Mouse (Mus musculus) embryonic facial prominence, embryonic 14.5 days (tissue): ENCODE measurements around the gene Cwc25. TPM values are rescaled to one million over a fixed set of nuclear protein-coding genes. Genes with fewer than 3 reads are reported as not detected.

Experiments
- ATAC-seq: fragments of 200-750 bp; cut with Nextera tagmentation; 2 replicates; pipeline ENCODE4 v1.8.0; 2017; ENCODE audit warnings: low read depth, moderate number of reproducible peaks, moderate TSS enrichment
- DNase-seq: peaks from one replicate; pipeline ENCODE4 v3.0.0-alpha.2; 2015; ENCODE audit warnings: low spot score
- H3K27ac ChIP-seq: fragments of 300-500 bp; sonication (generic); replicated peaks from 2 replicates; pipeline ENCODE4 v1.5.1; 2014; ENCODE audit warnings: low read depth, mild to moderate bottlenecking, low read length, moderate library complexity
- H3K27me3 ChIP-seq: fragments of 300-500 bp; sonication (generic); replicated peaks from 2 replicates; pipeline ENCODE4 v1.6.1; 2014; ENCODE audit warnings: low read length; ENCODE audit not compliant: control insufficient read depth, insufficient read depth
- H3K36me3 ChIP-seq: fragments of 300-500 bp; sonication (generic); 2 replicates; pipeline ENCODE4 v1.6.1; 2014; ENCODE audit warnings: low read length, mixed read lengths; ENCODE audit not compliant: control insufficient read depth, insufficient read depth
- H3K4me1 ChIP-seq: fragments of 300-500 bp; sonication (generic); 2 replicates; pipeline ENCODE4 v1.6.1; 2014; ENCODE audit warnings: antibody characterized with exemption, low read length; ENCODE audit not compliant: control insufficient read depth, insufficient read depth
- H3K4me2 ChIP-seq: fragments of 300-500 bp; sonication (generic); 2 replicates; pipeline ENCODE4 v1.6.1; 2014; ENCODE audit warnings: low read depth, mild to moderate bottlenecking, low read length, moderate library complexity, mixed read lengths
- H3K4me3 ChIP-seq: fragments of 300-500 bp; sonication (generic); 2 replicates; pipeline ENCODE4 v1.5.1; 2014; ENCODE audit warnings: low read depth, mild to moderate bottlenecking, low read length
- H3K9ac ChIP-seq: fragments of 300-500 bp; sonication (generic); 2 replicates; pipeline ENCODE4 v1.6.1; 2014; ENCODE audit warnings: low read depth, mild to moderate bottlenecking, low read length, moderate library complexity, mixed read lengths
- H3K9me3 ChIP-seq: fragments of 300-500 bp; sonication (generic); 2 replicates; pipeline ENCODE4 v1.6.1; 2016; ENCODE audit warnings: low read length; ENCODE audit not compliant: control insufficient read depth
- WGBS: fragments of 180-500 bp; shearing (Covaris S2); extraction: QIAGEN DNeasy Blood & Tissue Kit; methylation state at CpG from one replicate; pipeline ENCODE4 v1.1.7; 2014; 5-methylcytosine and 5-hydroxymethylcytosine counted together
- polyA plus RNA-seq: library from polyadenylated mRNA; unstranded; fragments of >200 nt; fragmentation: Nextera tagmentation; extraction: Ambion mirVana; gene quantifications from 2 replicates; pipeline ENCODE4 v1.2.1, GENCODE M21; 2014

The Cwc25 gene
- polyA plus RNA-seq, 1 experiment from 2014 or later: 10.3 TPM

- peak overlapping the region; percentile 80 for H3K9ac ChIP-seq
- peak overlapping the region; percentile 79 for H3K4me3 ChIP-seq
- H3K4me1 ChIP-seq: peaks cover 10% of the 10 kb centered on the region
- H3K27ac ChIP-seq: peak overlapping the region; percentile 91
- peaks cover 38% of the 10 kb centered on the region for H3K36me3 ChIP-seq
- ATAC-seq (peak; percentile 97), DNase-seq (peak; percentile 100)
- no peaks in the 10 kb centered on the region for H3K27me3 ChIP-seq
- no peaks in the 10 kb centered on the region for H3K9me3 ChIP-seq
- peak overlapping the region; percentile 83 for H3K4me2 ChIP-seq
- under 1% methylated on average over 21 of the region's 57 CpGs for WGBS
These were observed 21.5 kb downstream of the Cwc25 start for GRCm38 (mm10) chr11:97744718-97745330.

DNA sequence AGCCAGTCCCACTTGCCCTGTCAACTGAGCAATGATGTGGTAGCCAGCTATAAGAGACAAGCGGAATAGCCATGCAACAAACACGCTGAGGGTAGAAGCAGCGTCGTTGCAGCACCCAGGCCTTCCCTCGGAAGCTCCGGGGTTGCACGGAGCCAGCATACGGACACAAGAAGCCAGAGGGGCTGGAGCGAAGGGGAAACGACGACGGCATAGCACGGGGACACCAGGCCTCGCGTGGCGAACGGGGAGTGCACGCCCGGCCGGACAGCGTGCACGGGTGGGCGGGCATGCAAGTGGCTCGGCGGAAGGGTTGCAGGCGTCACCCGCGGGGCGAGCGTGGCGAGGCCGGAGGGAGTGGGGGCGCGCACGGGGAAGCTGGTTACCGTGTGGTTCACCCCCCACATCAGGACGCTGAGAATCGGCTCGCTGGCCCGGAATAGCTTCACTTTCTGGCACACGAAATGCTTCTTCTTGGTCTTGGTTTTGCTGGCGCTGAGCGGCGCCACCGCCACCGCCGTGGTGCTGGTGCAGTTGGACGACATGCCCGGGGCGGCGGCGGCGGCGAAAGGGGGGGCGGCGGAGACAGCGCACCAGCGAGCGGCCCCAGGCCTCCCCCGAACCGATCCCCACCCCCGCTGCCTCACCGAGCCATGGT lies 22.2 kb downstream of the Cwc25 start, which contains the start of gene Pip4k2b:
Gene Pip4k2b, minus strand, starts transcription at position 642 of the 655 bp plus-strand sequence.
- peak within 1 kb of the TSS; percentile 80 for H3K9ac ChIP-seq
- H3K4me1 ChIP-seq: peaks cover 10% of the 10 kb centered on the region
- DNase-seq (no peak), ATAC-seq (peak; percentile 20)
- WGBS: under 1% methylated on average over 38 of the region's 63 CpGs
- H3K9me3 ChIP-seq: no peaks in the 10 kb centered on the region
- H3K4me3 ChIP-seq: peak within 1 kb of the TSS; percentile 79
- peaks cover 32% of the 10 kb centered on the region for H3K36me3 ChIP-seq
- H3K27me3 ChIP-seq: no peaks in the 10 kb centered on the region
- H3K4me2 ChIP-seq: peak within 1 kb of the TSS; percentile 83
- H3K27ac ChIP-seq: peak within 1 kb of the TSS; percentile 91

GRCm38 (mm10) chr11:97743423-97743822 lies 22.9 kb downstream of the Cwc25 start:
- H3K9me3 ChIP-seq: no peaks in the 10 kb centered on the region
- peaks cover 25% of the 10 kb centered on the region for H3K36me3 ChIP-seq
- no peaks in the 10 kb centered on the region for H3K27me3 ChIP-seq
- peak overlapping the region; percentile 85 for H3K27ac ChIP-seq
- peak overlapping the region; percentile 79 for H3K4me3 ChIP-seq
- ATAC-seq (no peak), DNase-seq (no peak)
- H3K4me1 ChIP-seq: peaks cover 10% of the 10 kb centered on the region
- H3K9ac ChIP-seq: peak overlapping the region; percentile 80
- peak overlapping the region; percentile 83 for H3K4me2 ChIP-seq
- 25% methylated on average over 9 of the region's 9 CpGs for WGBS

DNA sequence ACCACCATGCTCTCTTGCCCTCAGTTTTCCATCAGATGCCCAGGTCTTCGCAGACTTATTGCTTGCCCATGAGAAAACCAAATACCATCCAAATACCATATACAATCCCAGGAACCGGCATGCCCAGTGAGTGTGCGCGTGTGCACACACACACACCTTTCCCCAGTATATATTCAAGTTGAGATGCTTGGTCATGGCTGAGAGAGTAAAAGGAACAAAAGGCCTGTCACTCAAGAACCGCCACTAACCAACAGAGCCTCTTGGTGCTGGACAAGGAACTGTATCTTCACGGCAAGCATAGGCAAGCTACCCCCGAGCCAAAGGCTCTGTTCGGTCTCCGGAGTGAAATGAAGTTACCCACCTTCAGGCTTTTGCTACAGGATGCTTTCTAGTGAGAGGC lies 23.8 kb downstream of the Cwc25 start:
- Histone ChIP-seq H3K27me3 (no peaks in the 10 kb centered on the region), H3K4me2 (peak overlapping the region; percentile 83), H3K9me3 (no peaks in the 10 kb centered on the region), H3K27ac (no peak overlapping the region), H3K9ac (peak overlapping the region; percentile 6; the same call in 1 of the 2 replicates), H3K4me3 (no peak overlapping the region), H3K4me1 (peaks cover 10% of the 10 kb centered on the region), H3K36me3 (peaks cover 16% of the 10 kb centered on the region)
- DNase-seq: no peak
- WGBS: 71% methylated on average over 9 of the region's 9 CpGs
- ATAC-seq: no peak

GRCm38 (mm10) chr11:97742157-97742556 lies 24.2 kb downstream of the Cwc25 start:
- H3K4me2 ChIP-seq: peak overlapping the region; percentile 83; the same call in 1 of the 2 replicates
- WGBS: 87% methylated on average over 5 of the region's 5 CpGs
- no peak overlapping the region for H3K4me3 ChIP-seq
- H3K36me3 ChIP-seq: peaks cover 12% of the 10 kb centered on the region
- peaks cover 10% of the 10 kb centered on the region for H3K4me1 ChIP-seq
- H3K9me3 ChIP-seq: no peaks in the 10 kb centered on the region
- DNase-seq (no peak), ATAC-seq (no peak)
- H3K27me3 ChIP-seq: no peaks in the 10 kb centered on the region
- H3K9ac ChIP-seq: no peak overlapping the region
- no peak overlapping the region for H3K27ac ChIP-seq

DNA sequence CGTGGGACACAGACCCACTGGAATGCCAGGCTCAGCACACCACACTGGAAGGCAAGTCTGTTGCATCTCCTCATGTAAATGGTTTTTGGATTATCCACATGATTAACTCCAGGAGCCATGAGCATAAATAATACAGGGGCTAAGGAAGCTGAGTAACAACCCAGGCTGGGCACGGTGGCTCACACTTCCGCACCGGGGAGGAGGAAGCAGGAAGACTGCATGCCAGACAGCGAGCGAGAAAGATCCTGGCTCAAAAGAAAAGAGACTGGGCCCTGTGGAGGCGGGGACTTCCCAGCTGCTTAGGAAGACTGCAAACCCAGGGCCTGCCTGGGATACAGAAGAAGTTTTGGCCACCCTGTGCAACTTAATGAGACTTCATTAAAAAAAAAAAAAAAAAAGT lies 26.2 kb downstream of the Cwc25 start:
- ATAC-seq: no peak
- H3K27ac ChIP-seq: no peak overlapping the region; the same call in 1 of the 2 replicates

DNA sequence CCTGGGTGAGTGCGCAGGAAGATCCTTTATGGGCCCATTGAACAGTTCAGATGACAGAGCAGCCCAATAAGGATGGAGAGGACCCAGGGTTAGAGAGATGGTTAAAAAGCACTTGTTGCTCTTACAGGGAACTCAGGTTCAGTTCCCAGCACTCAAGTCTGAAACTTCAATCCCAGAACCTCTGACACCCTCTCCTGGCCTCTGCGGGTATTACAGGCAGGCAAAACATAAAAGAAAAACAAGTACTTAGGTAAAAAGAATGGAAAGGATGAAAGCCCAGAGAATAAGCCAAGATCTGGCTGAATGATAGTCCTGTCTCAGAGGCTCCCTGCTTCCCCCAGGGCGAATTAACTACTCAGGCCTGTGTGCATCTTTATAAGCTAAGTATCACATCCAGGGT lies 27.2 kb downstream of the Cwc25 start:
- Histone ChIP-seq H3K9ac (no peak overlapping the region), H3K4me1 (peaks cover 10% of the 10 kb centered on the region), H3K27ac (no peak overlapping the region), H3K4me3 (no peak overlapping the region), H3K4me2 (no peak overlapping the region), H3K9me3 (no peaks in the 10 kb centered on the region), H3K36me3 (no peaks in the 10 kb centered on the region), H3K27me3 (no peaks in the 10 kb centered on the region)
- ATAC-seq (no peak), DNase-seq (no peak)
- 91% methylated on average over 3 of the region's 3 CpGs for WGBS

More for the DNA sequence above, 26.2 kb downstream of the Cwc25 start:
- WGBS: 36% methylated on average over 7 of the region's 7 CpGs
- peak; percentile 34 for DNase-seq
- H3K4me2 ChIP-seq: no peak overlapping the region
- no peaks in the 10 kb centered on the region for H3K36me3 ChIP-seq
- H3K9me3 ChIP-seq: no peaks in the 10 kb centered on the region
- H3K27me3 ChIP-seq: no peaks in the 10 kb centered on the region
- H3K9ac ChIP-seq: no peak overlapping the region; the same call in 1 of the 2 replicates
- peaks cover 10% of the 10 kb centered on the region for H3K4me1 ChIP-seq
- H3K4me3 ChIP-seq: no peak overlapping the region

DNA sequence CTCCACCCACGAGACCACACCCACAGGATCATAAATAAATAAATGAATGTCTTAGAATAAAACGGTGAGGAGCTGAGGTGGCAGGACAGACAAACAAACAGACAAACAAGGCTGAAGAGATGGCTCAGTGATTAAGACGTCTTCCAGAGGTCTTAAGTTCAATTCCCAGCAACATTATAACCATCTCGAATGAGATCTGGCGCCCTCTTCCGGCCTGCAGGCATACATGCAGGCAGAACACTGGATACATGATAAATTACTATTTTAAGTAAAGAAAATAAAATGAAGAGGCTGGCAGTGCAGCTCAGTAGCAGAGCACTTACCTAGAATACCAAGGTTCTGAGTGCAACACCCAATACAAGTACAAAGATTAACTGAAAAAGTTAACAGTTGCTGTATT lies 27.7 kb downstream of the Cwc25 start:
- H3K9ac ChIP-seq: no peak overlapping the region
- WGBS: 58% methylated on average over 6 of the region's 6 CpGs
- H3K4me2 ChIP-seq: no peak overlapping the region
- H3K27me3 ChIP-seq: no peaks in the 10 kb centered on the region
- no peak for DNase-seq
- peaks cover 11% of the 10 kb centered on the region for H3K4me1 ChIP-seq
- H3K27ac ChIP-seq: no peak overlapping the region
- no peaks in the 10 kb centered on the region for H3K36me3 ChIP-seq
- ATAC-seq: no peak
- no peak overlapping the region for H3K4me3 ChIP-seq
- H3K9me3 ChIP-seq: no peaks in the 10 kb centered on the region
